Mouse (Mus musculus) CH12.LX (cell line): ENCODE results near the gene Inha.

Source experiments
- E2F4 ChIP-seq: IDR thresholded peaks from 2 replicates; pipeline ENCODE4 v1.6.1; 2011; ENCODE audit warnings: low read depth, low read length, improper control_type of control experiment; ENCODE audit not compliant: insufficient replicate concordance
- EP300 ChIP-seq: IDR thresholded peaks from 2 replicates; pipeline ENCODE4 v1.6.1; 2011; ENCODE audit warnings: low read length, improper control_type of control experiment
- MAZ ChIP-seq: IDR thresholded peaks from 2 replicates; pipeline ENCODE4 v1.6.1; 2012; ENCODE audit warnings: low read depth, mild to moderate bottlenecking, inconsistent platforms, low read length, improper control_type of control experiment, moderate library complexity
- MEF2A ChIP-seq: IDR thresholded peaks from 2 replicates; pipeline ENCODE4 v1.6.1; 2014; ENCODE audit warnings: low read depth, mild to moderate bottlenecking, inconsistent platforms, low read length, improper control_type of control experiment, borderline replicate concordance
- SMC3 ChIP-seq: IDR thresholded peaks from 2 replicates; pipeline ENCODE4 v1.6.1; 2011; ENCODE audit warnings: low read depth, low read length, improper control_type of control experiment

GRCm38 (mm10) chr1:75498897-75499296, 8.0 kb upstream of the Inha start:
- TF ChIP-seq SMC3 (no peak), MEF2A (no peak), EP300 (peak; percentile 41; the same call in 1 of the 2 replicates), MAZ (no peak), E2F4 (no peak)
